Mouse (Mus musculus) gastrocnemius, postnatal 25 days (tissue): ENCODE data around the gene Zbtb22. TPM values are rescaled to one million over a fixed set of nuclear protein-coding genes. Genes with fewer than 3 reads are reported as not detected.

ENCODE experiments used
- DNase-seq: peaks from one replicate; pipeline ENCODE4 v3.0.0; 2022
- total RNA-seq, 2 experiments: library from RNA; stranded (reverse); gene quantifications; 1 replicate in 1 of 2; 2 replicates in 1 of 2; pipeline ENCODE4 v1.2.3; 2021

The Zbtb22 gene
- total RNA-seq, 2 experiments from 2014 or later, result 11.1 to 11.3 TPM

- peak; percentile 67 for DNase-seq
These were observed 4.8 kb downstream of the Zbtb22 start for GRCm38 (mm10) chr17:33920282-33921097.

- no peak for DNase-seq
These were observed 5.7 kb downstream of the Zbtb22 start for GRCm38 (mm10) chr17:33921361-33921760.

GRCm38 (mm10) chr17:33924577-33925283 lies 9.0 kb downstream of the Zbtb22 start:
- DNase-seq, result no peak

GRCm38 (mm10) chr17:33925406-33926116 lies 9.9 kb downstream of the Zbtb22 start:
- no peak for DNase-seq

- DNase-seq, result no peak
These were observed 10.7 kb downstream of the Zbtb22 start for GRCm38 (mm10) chr17:33926207-33926932.

GRCm38 (mm10) chr17:33928251-33928947 lies 12.7 kb downstream of the Zbtb22 start:
- no peak for DNase-seq

- peak; percentile 91 for DNase-seq
These were observed 13.9 kb downstream of the Zbtb22 start, which contains the start of gene Rgl2 for GRCm38 (mm10) chr17:33929371-33930279. Gene Rgl2, plus strand, starts transcription at chr17:33929543.

GRCm38 (mm10) chr17:33930280-33931158 lies 14.8 kb downstream of the Zbtb22 start:
- DNase-seq, result no peak

- no peak for DNase-seq
These were observed 15.6 kb downstream of the Zbtb22 start for GRCm38 (mm10) chr17:33931159-33931866.

- no peak for DNase-seq
These were observed 16.2 kb downstream of the Zbtb22 start for GRCm38 (mm10) chr17:33931947-33932346.

- no peak for DNase-seq
These were observed 16.7 kb downstream of the Zbtb22 start for GRCm38 (mm10) chr17:33932448-33932847.

- no peak for DNase-seq
These were observed 17.3 kb downstream of the Zbtb22 start for GRCm38 (mm10) chr17:33932970-33933369.

GRCm38 (mm10) chr17:33935422-33936055 lies 19.8 kb downstream of the Zbtb22 start:
- DNase-seq, result no peak

GRCm38 (mm10) chr17:33936993-33937392 lies 21.3 kb downstream of the Zbtb22 start:
- DNase-seq, result no peak

- no peak for DNase-seq
These were observed 23.1 kb downstream of the Zbtb22 start for GRCm38 (mm10) chr17:33938783-33939182.

GRCm38 (mm10) chr17:33940206-33940805 lies 24.6 kb downstream of the Zbtb22 start, which contains the start of the genes Pfdn6 and Wdr46:
Gene Pfdn6, minus strand, starts transcription at chr17:33940343.
Gene Wdr46, plus strand, starts transcription at chr17:33940660.
- peak; percentile 73 for DNase-seq

GRCm38 (mm10) chr17:33940981-33941380 lies 25.3 kb downstream of the Zbtb22 start:
- no peak for DNase-seq
